Mouse (Mus musculus) CH12.LX (cell line): Measurements from ENCODE around the gene Rreb1.

Source experiments
- CTCF ChIP-seq, 2 experiments: IDR thresholded peaks in 1 of 2; conservative IDR thresholded peaks in 1 of 2; 2 replicates each; pipeline ENCODE4 v1.5.1; 2011 to 2012; ENCODE audit warnings: low read depth in 2 of 2, low read length in 2 of 2, improper control_type of control experiment in 1 of 2, inconsistent platforms in 1 of 2, mild to moderate bottlenecking in 1 of 2, moderate library complexity in 1 of 2
- ETS1 ChIP-seq: conservative IDR thresholded peaks from 2 replicates; pipeline ENCODE4 v1.6.1; 2012; ENCODE audit warnings: low read depth, mild to moderate bottlenecking, inconsistent platforms, low read length, improper control_type of control experiment, moderate library complexity
- MAX ChIP-seq: IDR thresholded peaks from 2 replicates; pipeline ENCODE4 v1.6.1; 2011; ENCODE audit warnings: low read length, improper control_type of control experiment
- USF2 ChIP-seq: conservative IDR thresholded peaks from 2 replicates; pipeline ENCODE4 v1.6.1; 2011; ENCODE audit warnings: low read depth, low read length, improper control_type of control experiment

GRCm38 (mm10) chr13:37846962-37847570 lies 68.9 kb downstream of the Rreb1 start:
- TF ChIP-seq ETS1, result no peak
- TF ChIP-seq CTCF (conservative IDR thresholded peaks at IDR 0.05 in 1 of 2, IDR thresholded peaks at IDR 0.05 in 1 of 2; ENCODE audit: low read depth in 2 of 2, low read length in 2 of 2), result no peak
- no peak for TF ChIP-seq MAX
- no peak for TF ChIP-seq USF2
